Mouse (Mus musculus) embryonic facial prominence, embryonic 11.5 days (tissue): ENCODE measurements at regions not wholly inside any gene's neighbourhood (a gene's known extent, or its start where the extent isn't known, plus 50 kb on each side); places are given as distances from the start of the nearest gene placed in this dataset.
A peak's percentile ranks its signal among the peaks of the same experiment; 100 is the strongest.

Experiments
- ATAC-seq: fragments of 200-750 bp; cut with Nextera tagmentation; replicated peaks from 2 replicates; pipeline ENCODE4 v1.8.0; 2017; ENCODE audit warnings: low read depth; ENCODE audit not compliant: insufficient number of reproducible peaks, low FRiP score, low TSS enrichment
- DNase-seq: peaks from one replicate; pipeline ENCODE4 v3.0.0-alpha.2; 2015; ENCODE audit warnings: low spot score
- H3K27ac ChIP-seq: fragments of 300-500 bp; sonication (generic); replicated peaks from 2 replicates; pipeline ENCODE4 v1.5.1; 2014; ENCODE audit warnings: mild to moderate bottlenecking, low read depth, low read length, control low read depth
- H3K27me3 ChIP-seq: fragments of 300-500 bp; sonication (generic); 2 replicates; pipeline ENCODE4 v1.6.1; 2014; ENCODE audit warnings: mild to moderate bottlenecking, low read length, moderate library complexity, mixed read lengths; ENCODE audit not compliant: control insufficient read depth, insufficient read depth
- H3K36me3 ChIP-seq: fragments of 300-500 bp; sonication (generic); replicated peaks from 2 replicates; pipeline ENCODE4 v1.6.1; 2014; ENCODE audit warnings: low read depth, mild to moderate bottlenecking, low read length, moderate library complexity, mixed read lengths; ENCODE audit not compliant: control insufficient read depth, insufficient read depth
- H3K4me1 ChIP-seq: fragments of 300-500 bp; sonication (generic); 2 replicates; pipeline ENCODE4 v1.6.1; 2014; ENCODE audit warnings: low read length, mixed read lengths; ENCODE audit not compliant: control insufficient read depth, insufficient read depth
- H3K4me2 ChIP-seq: fragments of 300-500 bp; sonication (generic); 2 replicates; pipeline ENCODE4 v1.6.1; 2014; ENCODE audit warnings: low read depth, mild to moderate bottlenecking, control low read depth, low read length, moderate library complexity
- H3K4me3 ChIP-seq: fragments of 300-500 bp; sonication (generic); 2 replicates; pipeline ENCODE4 v1.5.1; 2014; ENCODE audit warnings: low read depth, low read length, control low read depth
- H3K9ac ChIP-seq: fragments of 300-500 bp; sonication (generic); replicated peaks from 2 replicates; pipeline ENCODE4 v1.6.1; 2014; ENCODE audit warnings: mild to moderate bottlenecking, control low read depth, low read length
- H3K9me3 ChIP-seq: fragments of 300-500 bp; sonication (generic); replicated peaks from 2 replicates; pipeline ENCODE4 v1.6.1; 2016; ENCODE audit warnings: mild to moderate bottlenecking, low read length, inconsistent platforms, mixed read lengths; ENCODE audit not compliant: control insufficient read depth
- WGBS: fragments of 180-500 bp; shearing (Covaris S2); extraction: QIAGEN DNeasy Blood & Tissue Kit; methylation state at CpG from one replicate; pipeline ENCODE4 v1.1.7; 2014; 5-methylcytosine and 5-hydroxymethylcytosine counted together

DNA sequence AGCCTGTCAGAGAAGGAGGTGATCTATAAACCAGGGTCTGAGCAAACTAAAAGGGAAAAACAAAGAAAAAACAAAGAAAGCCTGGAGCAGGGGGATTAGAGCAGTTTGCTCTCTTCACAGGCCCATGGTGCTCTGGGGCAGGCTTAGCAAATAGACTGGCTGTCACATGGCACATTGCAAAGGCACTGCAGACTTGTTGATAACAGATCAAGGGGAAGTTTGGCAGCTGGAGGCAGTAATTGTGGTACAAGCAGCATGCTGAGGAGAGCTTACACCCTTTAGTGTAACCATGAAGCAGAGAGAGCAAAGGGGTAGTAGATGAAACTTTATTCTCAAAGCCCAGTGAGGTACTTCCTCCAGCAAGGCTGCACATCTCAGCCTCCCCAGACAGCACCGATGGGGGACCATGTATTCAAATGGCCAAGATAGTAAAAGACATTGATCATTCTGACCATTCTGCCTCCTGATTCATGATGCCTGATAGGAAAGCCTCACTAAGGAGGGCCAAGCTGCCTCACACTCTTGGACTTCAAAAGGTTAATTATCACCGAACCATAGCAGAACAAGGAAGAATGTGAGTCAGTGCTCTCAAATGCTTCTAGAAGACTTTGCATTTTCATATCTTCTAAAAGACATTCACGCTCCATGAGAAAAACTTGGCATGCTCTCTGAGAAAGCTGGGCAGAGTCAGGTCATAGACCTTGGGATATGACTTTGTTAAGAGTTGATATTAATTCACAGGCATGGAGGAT, 178.9 kb downstream of the Fam76b start:
- Histone ChIP-seq H3K36me3 (no peaks in the 10 kb centered on the region), H3K4me3 (no peak overlapping the region), H3K27ac (no peak overlapping the region), H3K4me1 (no peaks in the 10 kb centered on the region), H3K27me3 (no peaks in the 10 kb centered on the region), H3K4me2 (no peak overlapping the region), H3K9me3 (no peaks in the 10 kb centered on the region), H3K9ac (no peak overlapping the region)
- WGBS = 95% methylated on average over 3 of the region's 3 CpGs
- ATAC-seq (no peak), DNase-seq (no peak)

DNA sequence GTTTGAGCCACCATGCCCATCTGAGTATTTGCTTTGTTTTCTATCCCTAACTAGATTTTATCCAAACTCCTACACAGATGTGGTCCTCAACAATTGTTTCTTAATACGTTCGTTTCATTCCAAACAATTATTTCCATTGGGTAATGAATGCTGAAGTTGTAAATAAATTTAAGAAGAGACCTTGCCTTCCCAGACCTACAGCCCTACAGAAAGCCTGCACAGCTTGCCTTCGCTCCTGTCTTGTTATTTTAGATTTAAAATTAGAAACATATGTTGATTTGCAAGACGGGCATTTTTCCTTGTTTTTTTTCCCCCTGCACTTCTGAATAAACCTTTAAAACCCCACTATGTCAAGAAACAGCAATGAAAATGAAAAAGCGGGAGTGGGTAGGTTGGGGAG, 181.9 kb downstream of the Fam76b start:
- Histone ChIP-seq H3K9me3 (no peaks in the 10 kb centered on the region), H3K4me2 (no peak overlapping the region), H3K9ac (no peak overlapping the region), H3K36me3 (no peaks in the 10 kb centered on the region), H3K4me3 (no peak overlapping the region), H3K4me1 (no peaks in the 10 kb centered on the region), H3K27ac (no peak overlapping the region), H3K27me3 (no peaks in the 10 kb centered on the region)
- ATAC-seq = no peak
- WGBS = 42% methylated on average over 5 of the region's 5 CpGs
- DNase-seq = peak; percentile 21

DNA sequence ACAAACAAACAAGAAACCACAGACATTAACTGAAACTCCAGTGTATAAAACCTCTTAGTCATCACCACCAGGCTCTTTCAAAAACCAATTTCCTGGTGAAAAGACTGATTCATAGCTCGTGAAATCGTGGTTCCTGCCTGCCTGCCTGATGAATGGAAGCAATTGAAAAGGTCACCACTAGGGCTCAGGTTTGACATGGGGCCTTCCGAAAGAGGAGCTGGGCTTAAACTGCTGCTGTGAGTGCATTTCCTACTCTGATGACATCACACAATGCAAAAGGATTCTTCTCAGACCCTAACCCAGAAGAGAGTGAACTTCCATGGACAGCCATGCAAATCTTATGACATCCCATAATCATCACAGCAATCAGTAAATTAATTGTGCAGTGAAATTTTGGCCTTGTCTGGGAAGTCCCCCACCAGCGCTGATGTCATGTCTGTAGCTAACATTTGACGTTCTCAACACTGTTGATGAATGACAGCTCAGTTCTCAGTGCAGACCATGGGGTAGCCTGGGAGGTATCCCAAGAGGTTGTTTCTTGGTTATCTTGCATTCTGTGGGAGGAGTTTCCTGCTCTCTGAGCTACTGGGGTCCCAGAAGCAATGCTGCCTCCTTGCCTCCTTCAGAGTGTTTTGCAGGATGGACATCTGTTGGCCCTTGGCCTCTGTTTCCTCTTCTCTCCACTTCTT, 182.9 kb downstream of the Fam76b start:
- Histone ChIP-seq H3K4me3 (no peak overlapping the region), H3K27ac (no peak overlapping the region), H3K9ac (no peak overlapping the region), H3K4me1 (no peaks in the 10 kb centered on the region), H3K27me3 (no peaks in the 10 kb centered on the region), H3K4me2 (no peak overlapping the region), H3K36me3 (no peaks in the 10 kb centered on the region), H3K9me3 (no peaks in the 10 kb centered on the region)
- peak; percentile 80 for DNase-seq
- peak; percentile 70 for ATAC-seq
- 34% methylated on average over 5 of the region's 5 CpGs for WGBS

DNA sequence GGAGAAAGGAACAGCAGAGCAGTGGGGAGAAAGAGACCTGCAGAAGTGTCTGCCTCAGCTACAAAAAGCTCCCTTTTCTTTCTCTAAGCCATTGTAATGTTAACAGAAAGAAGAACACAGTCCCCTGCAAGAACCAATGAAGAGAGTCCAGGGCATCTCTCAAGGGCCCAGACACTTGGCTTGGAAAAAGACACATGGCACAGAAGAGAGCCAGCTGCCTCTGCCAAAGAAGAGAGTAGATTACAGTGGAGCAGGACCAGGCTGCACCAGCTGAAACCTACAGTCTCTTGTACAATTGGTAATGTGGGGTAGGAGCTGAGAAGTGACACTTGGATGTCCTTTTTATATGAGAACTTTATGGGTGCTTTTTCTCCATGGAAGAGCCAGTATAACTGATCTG, 196.7 kb downstream of the Fam76b start:
- Histone ChIP-seq H3K27ac (no peak overlapping the region), H3K9ac (no peak overlapping the region), H3K9me3 (no peaks in the 10 kb centered on the region), H3K4me1 (no peaks in the 10 kb centered on the region), H3K36me3 (no peaks in the 10 kb centered on the region), H3K4me3 (no peak overlapping the region), H3K4me2 (no peak overlapping the region), H3K27me3 (no peaks in the 10 kb centered on the region)
- DNase-seq (no peak), ATAC-seq (no peak)

DNA sequence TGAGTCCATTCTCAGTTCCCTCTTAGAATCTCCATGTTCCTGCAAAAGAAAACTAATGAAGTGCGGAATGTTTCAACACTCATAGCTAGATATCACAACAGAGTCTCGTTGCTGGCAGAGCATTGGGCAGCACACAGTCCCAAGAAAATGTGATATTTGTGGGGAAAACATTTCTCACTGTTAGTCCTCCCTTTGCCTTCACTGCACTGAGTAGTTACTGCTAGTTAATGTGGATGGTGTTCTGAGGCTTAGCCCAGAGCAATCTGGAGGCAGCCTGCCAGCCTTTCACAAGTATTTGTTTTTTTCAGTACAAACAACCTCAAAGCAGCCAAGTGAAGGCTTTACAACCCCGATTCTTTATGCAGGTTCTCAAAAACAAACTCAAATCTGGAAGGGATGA, 197.2 kb downstream of the Fam76b start:
- ATAC-seq = no peak
- Histone ChIP-seq H3K4me2 (no peak overlapping the region), H3K27me3 (no peaks in the 10 kb centered on the region), H3K27ac (no peak overlapping the region), H3K4me1 (no peaks in the 10 kb centered on the region), H3K4me3 (no peak overlapping the region), H3K9ac (no peak overlapping the region), H3K9me3 (no peaks in the 10 kb centered on the region), H3K36me3 (no peaks in the 10 kb centered on the region)
- no peak for DNase-seq
- WGBS = 75% methylated on average over 3 of the region's 3 CpGs

DNA sequence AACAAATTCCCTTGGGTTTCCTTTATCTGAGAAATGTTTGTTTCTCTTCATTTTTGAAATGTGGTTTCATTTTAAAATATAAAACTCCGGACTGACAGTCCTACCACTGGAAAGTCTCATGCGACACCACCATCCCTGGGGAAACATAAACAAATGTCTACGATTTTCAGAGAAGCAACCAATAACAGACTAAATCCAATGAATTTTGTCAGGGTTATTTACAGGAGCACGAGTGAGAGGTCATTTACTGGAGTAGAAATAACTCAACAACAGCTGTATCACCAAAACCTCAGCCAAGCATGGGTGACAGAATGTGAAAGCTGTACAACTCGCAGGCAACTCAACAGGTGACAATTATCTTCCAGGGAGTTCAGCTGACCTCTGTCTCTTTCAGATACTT, 200.5 kb downstream of the Fam76b start:
- no peak overlapping the region for H3K4me2 ChIP-seq
- no peaks in the 10 kb centered on the region for H3K9me3 ChIP-seq
- H3K36me3 ChIP-seq = no peaks in the 10 kb centered on the region
- no peaks in the 10 kb centered on the region for H3K4me1 ChIP-seq
- H3K9ac ChIP-seq = no peak overlapping the region
- no peak overlapping the region for H3K27ac ChIP-seq
- ATAC-seq = no peak
- 74% methylated on average over 5 of the region's 5 CpGs for WGBS
- no peaks in the 10 kb centered on the region for H3K27me3 ChIP-seq
- no peak for DNase-seq
- H3K4me3 ChIP-seq = no peak overlapping the region

DNA sequence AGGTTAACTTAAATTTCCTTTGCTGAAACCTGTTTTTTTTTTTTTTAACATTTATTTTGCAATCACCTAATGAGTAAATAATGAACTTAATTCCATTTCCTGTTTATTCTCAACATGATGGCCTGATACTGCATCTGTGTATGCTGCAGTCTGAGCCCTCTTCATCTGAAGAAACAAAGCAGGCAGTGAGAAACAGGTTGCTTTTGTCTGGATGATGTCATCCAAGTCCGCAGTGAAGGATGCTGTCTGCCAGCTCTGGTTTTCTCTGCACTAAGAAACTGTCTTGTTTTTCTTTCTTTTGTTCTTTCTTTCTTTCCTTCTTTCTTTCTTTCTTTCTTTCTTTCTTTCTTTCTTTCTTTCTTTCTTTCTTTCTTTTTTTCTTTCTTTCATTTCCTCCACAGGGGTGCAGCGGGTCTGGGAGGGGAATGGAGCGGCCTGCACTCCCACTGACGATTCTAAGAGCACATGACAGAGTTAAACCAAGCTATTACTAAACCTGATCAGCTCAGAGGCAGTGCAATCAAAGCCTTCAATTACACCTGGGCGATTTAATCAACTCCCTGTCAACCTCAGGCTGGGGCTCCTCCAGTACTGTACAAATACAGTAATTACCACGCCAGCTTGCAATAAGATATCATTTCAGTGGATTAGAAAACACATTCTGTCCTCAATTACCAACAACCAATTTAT, 204.0 kb downstream of the Fam76b start:
- 0 out of 2 replicates have a peak, but pooled peaks have one; percentile 52 for ATAC-seq
- 46% methylated on average over 6 of the region's 6 CpGs for WGBS

DNA sequence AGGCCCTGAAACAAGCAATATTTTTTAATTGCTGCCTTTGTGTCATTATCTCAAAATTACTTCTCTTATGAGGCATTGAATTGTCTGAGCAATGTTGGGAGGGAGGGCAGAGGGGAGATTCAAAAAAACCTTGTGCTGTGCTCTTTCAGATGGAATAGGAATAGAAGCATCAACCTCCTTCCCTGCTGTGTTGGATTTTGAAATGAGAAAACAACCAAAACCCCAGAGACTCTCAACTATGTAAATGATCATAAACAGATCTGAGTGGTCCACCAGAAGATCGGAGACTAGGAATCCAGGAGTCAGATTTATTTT, 204.5 kb downstream of the Fam76b start:
- no peaks in the 10 kb centered on the region for H3K9me3 ChIP-seq
- no peak overlapping the region for H3K4me3 ChIP-seq
- H3K4me2 ChIP-seq = no peak overlapping the region
- no peaks in the 10 kb centered on the region for H3K4me1 ChIP-seq
- H3K27me3 ChIP-seq = no peaks in the 10 kb centered on the region
- no peaks in the 10 kb centered on the region for H3K36me3 ChIP-seq
- no peak overlapping the region for H3K9ac ChIP-seq
- 54% methylated on average over 1 of the region's 1 CpGs for WGBS
- H3K27ac ChIP-seq = no peak overlapping the region
- DNase-seq (no peak), ATAC-seq (no peak)

More for the DNA sequence above, 204.0 kb downstream of the Fam76b start:
- no peak overlapping the region for H3K9ac ChIP-seq
- no peaks in the 10 kb centered on the region for H3K9me3 ChIP-seq
- no peaks in the 10 kb centered on the region for H3K36me3 ChIP-seq
- H3K27ac ChIP-seq = no peak overlapping the region
- H3K27me3 ChIP-seq = no peaks in the 10 kb centered on the region
- no peaks in the 10 kb centered on the region for H3K4me1 ChIP-seq
- no peak overlapping the region for H3K4me2 ChIP-seq
- DNase-seq = peak; percentile 7
- no peak overlapping the region for H3K4me3 ChIP-seq
